8 mouse cellular contexts compared by ENCODE assay signal in the genomic region with DNA sequence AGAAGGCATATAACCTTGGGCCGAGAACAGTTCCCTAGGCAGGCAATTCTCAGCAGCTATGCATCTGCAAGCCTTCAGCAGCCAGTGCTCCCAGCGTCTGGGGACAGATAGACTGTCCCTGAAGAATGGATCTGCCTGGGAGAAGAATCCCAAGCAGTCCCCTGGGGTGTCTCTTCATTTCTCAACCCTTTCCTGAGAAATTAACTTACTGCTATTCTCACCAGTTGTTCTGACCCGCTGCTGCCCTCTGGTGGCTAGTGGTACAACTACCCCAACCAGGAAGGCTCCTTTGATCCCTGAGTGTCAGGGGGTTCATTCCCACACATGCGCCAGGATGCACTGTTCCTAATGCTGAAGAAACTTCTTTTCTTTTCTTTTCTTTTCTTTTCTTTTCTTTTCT.
DNase-seq lines count a peak whose midpoint lies in the region; ATAC-seq and TF ChIP-seq lines count a peak whose summit lies in the region.

No protein-coding gene starts in this region.

- peak; percentile 47 for DNase-seq in forebrain, postnatal 0 days
- peak; percentile 81 for DNase-seq in ZHBTc4 (ENCODE audit: low read depth, low spot score)
- DNase-seq in cerebellum, postnatal 4 days (ENCODE audit: low spot score in 2 of 2), result peak; percentile 52 to 81
- peak; percentile 64 to 83 for DNase-seq in heart, adult 9 months (ENCODE audit: low spot score in 2 of 2)
- DNase-seq in layer of hippocampus, postnatal 25 days (ENCODE audit: extremely low spot score in 1 of 2, low spot score in 1 of 2), result peak; percentile 62 to 92
- DNase-seq in spleen, postnatal 10 days (ENCODE audit: low spot score in 2 of 2), result peak; percentile 16 to 74

- no peak overlapping the region for H3K9ac ChIP-seq in forebrain, postnatal 0 days
- no peak overlapping the region for H3K9ac ChIP-seq in forebrain, embryonic 13.5 days

- 42% methylated on average over 4 of the region's 4 CpGs for WGBS in forebrain, postnatal 0 days
- WGBS in forebrain, embryonic 13.5 days, result 40% methylated on average over 4 of the region's 4 CpGs

- H3K4me2 ChIP-seq in forebrain, postnatal 0 days (ENCODE audit: low read depth), result no peak overlapping the region
- H3K4me2 ChIP-seq in forebrain, embryonic 13.5 days, result no peak overlapping the region

- ATAC-seq in forebrain, postnatal 0 days, result no peak
- ATAC-seq in forebrain, embryonic 13.5 days, result no peak
- ATAC-seq in megakaryocyte progenitor cell, adult 5-6 weeks (replicated peaks; ENCODE audit: poor library complexity), result peak; percentile 76

- H3K27ac ChIP-seq in forebrain, postnatal 0 days (ENCODE audit: low read depth, low read length), result no peak overlapping the region
- no peak overlapping the region for H3K27ac ChIP-seq in forebrain, embryonic 13.5 days

- H3K36me3 ChIP-seq in forebrain, postnatal 0 days (ENCODE audit: insufficient read depth), result no peaks in the 10 kb centered on the region
- no peaks in the 10 kb centered on the region for H3K36me3 ChIP-seq in forebrain, embryonic 13.5 days (ENCODE audit: poor library complexity, severe bottlenecking)

- no peaks in the 10 kb centered on the region for H3K9me3 ChIP-seq in forebrain, postnatal 0 days (ENCODE audit: low read length)
- H3K9me3 ChIP-seq in forebrain, embryonic 13.5 days (replicated peaks), result no peaks in the 10 kb centered on the region

- no peaks in the 10 kb centered on the region for H3K27me3 ChIP-seq in forebrain, postnatal 0 days (ENCODE audit: insufficient read depth, low read length)
- H3K27me3 ChIP-seq in forebrain, embryonic 13.5 days, result no peaks in the 10 kb centered on the region

- no peak overlapping the region for H3K4me3 ChIP-seq in forebrain, postnatal 0 days (ENCODE audit: low read depth, low read length)
- H3K4me3 ChIP-seq in forebrain, embryonic 13.5 days, result no peak overlapping the region

- peaks cover 6% of the 10 kb centered on the region; the same call in 1 of the 2 replicates for H3K4me1 ChIP-seq in forebrain, postnatal 0 days (ENCODE audit: insufficient read depth)
- no peaks in the 10 kb centered on the region for H3K4me1 ChIP-seq in forebrain, embryonic 13.5 days

- TF ChIP-seq CTCF in forebrain, postnatal 0 days (IDR thresholded peaks at IDR 0.05; ENCODE audit: low read depth), result peak; percentile 67
